9 mouse cellular contexts compared by ENCODE assay signal in genomic region chr2:18049279-18049821, GRCm38 (mm10). TPM values are rescaled to one million over a fixed set of nuclear protein-coding genes. Genes with fewer than 3 reads are reported as not detected.
A peak's percentile ranks its signal among the peaks of the same experiment; 100 is the strongest.
DNase-seq lines count a peak whose midpoint lies in the region; ATAC-seq and TF ChIP-seq lines count a peak whose summit lies in the region.
"Had no signal": no experiment of that assay in that cellular context is flagged by ENCODE, and none has a peak within 500 bp of the region (broad histone marks: within the 10 kb centered on the region; RNA-seq: fewer than 3 reads in every experiment).

No protein-coding gene starts in this region.

- peak overlapping the region; percentile 80 for H3K4me2 ChIP-seq in heart, embryonic 16.5 days (ENCODE audit: low read depth, low read length)

- no peak for DNase-seq in testis, postnatal 10 days (ENCODE audit: low spot score)
- DNase-seq in kidney, postnatal 36 days, result peak; percentile 63 to 78
- DNase-seq in right cerebral cortex, postnatal 14 days, result no peak
- no peak for DNase-seq in gastrocnemius, postnatal 10 days
- no peak for DNase-seq in left cerebral cortex, adult 8-10 months (ENCODE audit: low spot score in 2 of 2)

- no peaks in the 10 kb centered on the region for H3K9me3 ChIP-seq in heart, embryonic 16.5 days (replicated peaks; ENCODE audit: control insufficient read depth, low read length)

- no peak for TF ChIP-seq CTCF in testis, adult 2 months (IDR thresholded peaks at IDR 0.05; ENCODE audit: control insufficient read depth, insufficient read depth, insufficient replicate concordance, low read depth, low read length)
- TF ChIP-seq CTCF in olfactory bulb, adult 2 months (IDR thresholded peaks at IDR 0.05; ENCODE audit: insufficient read depth, low read depth, low read length), result no peak

- no peaks in the 10 kb centered on the region for H3K27me3 ChIP-seq in testis, adult 2 months (ENCODE audit: control insufficient read depth, insufficient read depth, low read length)
- no peaks in the 10 kb centered on the region for H3K27me3 ChIP-seq in heart, embryonic 16.5 days (ENCODE audit: control insufficient read depth, insufficient read depth, low read length)

- ATAC-seq in heart, embryonic 16.5 days (replicated peaks; ENCODE audit: extremely low read depth, insufficient read depth, low FRiP score), result no peak

- H3K4me1 ChIP-seq in testis, adult 2 months (ENCODE audit: control insufficient read depth, insufficient read depth, low read length), result peaks cover 4% of the 10 kb centered on the region
- H3K4me1 ChIP-seq in heart, embryonic 16.5 days (ENCODE audit: control insufficient read depth, insufficient read depth, low read length), result peaks cover 19% of the 10 kb centered on the region
- peaks cover 4% of the 10 kb centered on the region; the same call in 1 of the 2 replicates for H3K4me1 ChIP-seq in olfactory bulb, adult 2 months (ENCODE audit: control insufficient read depth, insufficient read depth, low read length)

- peak overlapping the region; percentile 44 for H3K27ac ChIP-seq in testis, adult 2 months (ENCODE audit: control insufficient read depth, insufficient read depth, low read depth, low read length)
- peak overlapping the region; percentile 99 for H3K27ac ChIP-seq in heart, embryonic 16.5 days (ENCODE audit: low read length)
- peak overlapping the region; percentile 20; the same call in 1 of the 2 replicates for H3K27ac ChIP-seq in olfactory bulb, adult 2 months (ENCODE audit: insufficient read depth, low read depth, low read length)

- H3K36me3 ChIP-seq in testis, adult 2 months (ENCODE audit: control insufficient read depth, insufficient read depth, low read length), result no peaks in the 10 kb centered on the region
- H3K36me3 ChIP-seq in heart, embryonic 16.5 days (ENCODE audit: control insufficient read depth, insufficient read depth), result no peaks in the 10 kb centered on the region

- no peak overlapping the region for H3K4me3 ChIP-seq in testis, adult 2 months (ENCODE audit: control insufficient read depth, low read depth, low read length)
- H3K4me3 ChIP-seq in heart, embryonic 16.5 days (ENCODE audit: low read length), result peak overlapping the region; percentile 95
- H3K4me3 ChIP-seq in olfactory bulb, adult 2 months (ENCODE audit: insufficient read depth, low read depth, low read length), result no peak overlapping the region

- H3K9ac ChIP-seq in heart, embryonic 16.5 days (ENCODE audit: low read length), result peak overlapping the region; percentile 75

- no peak for TF ChIP-seq POLR2A in testis, adult 2 months (IDR thresholded peaks at IDR 0.05; ENCODE audit: control insufficient read depth, low read depth, low read length)
- TF ChIP-seq POLR2A in olfactory bulb, adult 2 months (IDR thresholded peaks at IDR 0.05; ENCODE audit: insufficient read depth, low read depth, low read length), result no peak

- 13% methylated on average over 11 of the region's 11 CpGs for WGBS in heart, embryonic 16.5 days
- 54% methylated on average over 11 of the region's 11 CpGs for WGBS in olfactory bulb, adult 2 months

RNA-seq across cellular contexts. Expression of gene Skida1, which starts 0.5 kb away (rescaled TPM):
- polyA plus RNA-seq in testis, adult 2 months (2012; rRNA removed), result 0.06 and 0.23 TPM in 2 replicates
- polyA plus RNA-seq in heart, embryonic 16.5 days (2015; fragmentation: Nextera tagmentation; extraction: Ambion mirVana), result 3.9 TPM in 2 replicates
- polyA plus RNA-seq in olfactory bulb, adult 2 months (2012; ENCODE audit: insufficient read depth, insufficient read length, low replicate concordance, missing spikeins), result not detected in 2 replicates
- 1 to 10 TPM; 2.0 to 2.1 TPM for total RNA-seq in gastrocnemius, postnatal 10 days (2021)
- 10 to 100 TPM in 1 of 4 experiments, 1 to 10 TPM in 3; 7.9 to 10.6 (median 8.5) TPM for total RNA-seq in left cerebral cortex, adult 8-10 months (2022)

RNA-seq across cellular contexts. Expression of gene Mllt10, which starts 5.7 kb away (rescaled TPM):
- polyA plus RNA-seq in testis, adult 2 months (2012; rRNA removed), result 155 and 165 TPM in 2 replicates
- polyA plus RNA-seq in heart, embryonic 16.5 days (2015; fragmentation: Nextera tagmentation; extraction: Ambion mirVana), result 40.7 and 44.5 TPM in 2 replicates
- polyA plus RNA-seq in olfactory bulb, adult 2 months (2012; ENCODE audit: insufficient read depth, insufficient read length, low replicate concordance, missing spikeins), result 433 TPM in 1 of 2 replicates, not detected in the other
- total RNA-seq in gastrocnemius, postnatal 10 days (2021), result 10 to 100 TPM; 21.7 to 33.1 TPM
- 10 to 100 TPM; 53.3 to 62.7 (median 56.5) TPM for total RNA-seq in left cerebral cortex, adult 8-10 months (2022)

RNA-seq across cellular contexts. Expression of gene A930004D18Rik, which starts 11.8 kb away (rescaled TPM):
- polyA plus RNA-seq in testis, adult 2 months (2012; rRNA removed), result 0.07 and 0.29 TPM in 2 replicates
- polyA plus RNA-seq in heart, embryonic 16.5 days (2015; fragmentation: Nextera tagmentation; extraction: Ambion mirVana), result 9.4 and 9.5 TPM in 2 replicates
- polyA plus RNA-seq in olfactory bulb, adult 2 months (2012; ENCODE audit: insufficient read depth, insufficient read length, low replicate concordance, missing spikeins), result not detected in 2 replicates
- 1 to 10 TPM; 2.2 to 2.7 TPM for total RNA-seq in gastrocnemius, postnatal 10 days (2021)
- total RNA-seq in left cerebral cortex, adult 8-10 months (2022), result 1 to 10 TPM; 1.8 to 3.5 (median 2.2) TPM

RNA-seq across cellular contexts. Expression of gene H2al2a, which starts 52.6 kb away (rescaled TPM):
- polyA plus RNA-seq in testis, adult 2 months (2012; rRNA removed), result 553 and 559 TPM in 2 replicates
- not detected in 2 replicates for polyA plus RNA-seq in heart, embryonic 16.5 days (2015; fragmentation: Nextera tagmentation; extraction: Ambion mirVana)
- not detected in 2 replicates for polyA plus RNA-seq in olfactory bulb, adult 2 months (2012; ENCODE audit: insufficient read depth, insufficient read length, low replicate concordance, missing spikeins)
- total RNA-seq in gastrocnemius, postnatal 10 days (2021), result not detected
- total RNA-seq in left cerebral cortex, adult 8-10 months (2022), result not detected
- polyA plus RNA-seq: myocyte had no signal

Comparison
In these comparisons a context has a peak if more than half of its experiments do, and no peak if none do; other contexts are left out.
1. H3K27ac ChIP-seq: peak in every context shown above with its lines; median percentile 99 in heart, embryonic 16.5 days; 44 in testis, adult 2 months; 20 in olfactory bulb, adult 2 months.
2. DNase-seq: peak in kidney, postnatal 36 days (2 of 2); none in testis, postnatal 10 days (single experiment), right cerebral cortex, postnatal 14 days (single experiment), gastrocnemius, postnatal 10 days (single experiment) and left cerebral cortex, adult 8-10 months (0 of 2).